Mouse (Mus musculus): Measurements from ENCODE around the gene Tsfm. TPM values are rescaled to one million over a fixed set of nuclear protein-coding genes. Genes with fewer than 3 reads are reported as not detected.

Gene Tsfm
- polyA plus RNA-seq, 2 experiments: 26.7 to 40.7 TPM

DNA sequence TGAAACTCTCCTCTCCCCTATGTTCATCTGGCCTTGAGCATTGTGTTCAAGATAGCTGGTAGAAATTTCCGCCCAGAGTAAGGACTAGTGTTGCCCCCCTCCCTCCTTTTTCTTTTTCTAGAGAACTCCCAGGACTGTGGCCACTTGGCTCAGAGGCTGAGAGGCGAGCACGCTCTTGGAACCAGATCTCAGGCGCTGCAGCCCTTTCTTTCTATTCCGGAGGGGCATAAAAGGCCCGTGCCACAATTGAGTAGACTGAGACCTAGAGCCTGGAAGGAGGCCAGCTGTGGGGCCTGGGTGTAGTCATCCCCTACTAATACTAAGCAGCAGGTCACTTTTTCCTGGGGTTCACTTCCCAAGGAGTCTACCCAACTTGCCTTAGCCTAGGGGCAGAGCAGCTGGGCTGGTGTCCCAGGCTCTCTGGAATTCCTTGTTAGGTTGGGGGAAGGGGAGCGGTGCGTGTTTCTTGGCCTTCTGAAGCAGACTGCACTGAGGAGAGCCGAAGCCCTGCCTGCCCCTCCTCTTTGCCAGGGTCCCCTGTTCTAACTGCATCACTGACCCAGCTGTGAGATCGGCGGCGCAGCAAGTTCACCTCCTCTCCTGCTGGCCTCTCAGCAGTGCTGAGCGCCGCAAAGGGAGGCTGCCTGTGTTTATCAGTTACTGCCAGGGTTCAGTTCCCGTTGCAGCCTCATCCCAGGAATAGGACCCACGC lies 50.3 kb downstream of the Tsfm start:
- no peak overlapping the region for H3K27ac ChIP-seq
- TF ChIP-seq CTCF (IDR thresholded peaks at IDR 0.05; ENCODE audit: low read depth) (no peak), EP300 (IDR thresholded peaks at IDR 0.05; ENCODE audit: low read depth) (no peak)
- peak overlapping the region; percentile 79 to 92 for H3K4me3 ChIP-seq (ENCODE audit: insufficient read depth in 1 of 2, low read depth in 2 of 2, low read length in 2 of 2)
- H3K4me1 ChIP-seq (replicated peaks; ENCODE audit: control insufficient read depth in 2 of 2, insufficient read depth in 2 of 2, low read length in 1 of 2): peaks cover 18 to 30% of the 10 kb centered on the region in 2 experiments
- 9% methylated on average over 16 of the region's 16 CpGs for WGBS (ENCODE audit: insufficient replicate concordance)
- H3K4me2 ChIP-seq (ENCODE audit: low read depth): peak overlapping the region; percentile 87
- H3K9me3 ChIP-seq (ENCODE audit: control insufficient read depth, low read length): no peaks in the 10 kb centered on the region
- ATAC-seq (ENCODE audit: insufficient read depth): no peak
- DNase-seq (ENCODE audit: low read depth in 3 of 3, low spot score in 3 of 3): no peak
- H3K36me3 ChIP-seq (replicated peaks; ENCODE audit: control insufficient read depth, insufficient read depth, low read depth): no peaks in the 10 kb centered on the region
- no peaks in the 10 kb centered on the region for H3K27me3 ChIP-seq (ENCODE audit: control insufficient read depth, insufficient read depth, low read length)
- peak overlapping the region; percentile 93 for H3K9ac ChIP-seq (replicated peaks)

DNA sequence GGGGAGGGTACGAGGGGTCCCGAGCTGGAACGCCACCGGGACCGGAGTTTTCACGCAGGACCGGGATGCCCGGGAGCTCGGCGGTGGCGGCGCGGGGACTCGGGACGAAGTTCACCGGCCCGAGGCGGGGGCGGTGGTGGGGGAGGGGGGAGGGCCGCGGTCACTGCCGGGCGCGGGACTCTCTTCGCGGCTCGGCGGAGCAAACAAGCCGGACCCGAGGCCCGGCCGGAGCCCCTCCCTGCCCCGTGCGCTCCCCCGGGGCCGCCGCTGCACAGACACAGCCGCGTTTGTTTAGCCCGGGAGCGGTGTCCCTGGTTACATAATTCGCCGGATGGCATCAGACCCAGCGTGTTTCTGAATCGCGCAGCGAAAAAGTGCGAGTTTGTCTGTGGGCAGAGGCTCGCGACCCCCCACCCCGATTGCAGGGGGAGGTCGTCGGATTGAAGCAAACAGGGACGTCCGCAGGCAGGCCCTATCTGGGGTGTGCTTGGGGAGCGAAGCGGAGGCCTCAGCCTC lies 50.9 kb downstream of the Tsfm start:
- Histone ChIP-seq H3K4me2 (ENCODE audit: low read depth) (peak overlapping the region; percentile 87), H3K36me3 (replicated peaks; ENCODE audit: control insufficient read depth, insufficient read depth, low read depth) (no peaks in the 10 kb centered on the region), H3K4me3 (ENCODE audit: insufficient read depth in 1 of 2, low read depth in 2 of 2, low read length in 2 of 2) (peak overlapping the region; percentile 79 to 92), H3K9me3 (ENCODE audit: control insufficient read depth, low read length) (no peaks in the 10 kb centered on the region), H3K9ac (replicated peaks) (peak overlapping the region; percentile 93), H3K27ac (peak overlapping the region; percentile 19; the same call in 1 of the 2 replicates), H3K4me1 (replicated peaks; ENCODE audit: control insufficient read depth in 2 of 2, insufficient read depth in 2 of 2, low read length in 1 of 2) (peaks cover 18 to 30% of the 10 kb centered on the region in 2 experiments), H3K27me3 (ENCODE audit: control insufficient read depth, insufficient read depth, low read length) (no peaks in the 10 kb centered on the region)
- WGBS (ENCODE audit: insufficient replicate concordance): under 1% methylated on average over 56 of the region's 57 CpGs
- no peak for DNase-seq (ENCODE audit: low read depth in 3 of 3, low spot score in 3 of 3)
- ATAC-seq (ENCODE audit: insufficient read depth): peak; percentile 9; the same call in 1 of the 2 replicates
- TF ChIP-seq CTCF (IDR thresholded peaks at IDR 0.05; ENCODE audit: low read depth) (no peak), EP300 (IDR thresholded peaks at IDR 0.05; ENCODE audit: low read depth) (no peak)

DNA sequence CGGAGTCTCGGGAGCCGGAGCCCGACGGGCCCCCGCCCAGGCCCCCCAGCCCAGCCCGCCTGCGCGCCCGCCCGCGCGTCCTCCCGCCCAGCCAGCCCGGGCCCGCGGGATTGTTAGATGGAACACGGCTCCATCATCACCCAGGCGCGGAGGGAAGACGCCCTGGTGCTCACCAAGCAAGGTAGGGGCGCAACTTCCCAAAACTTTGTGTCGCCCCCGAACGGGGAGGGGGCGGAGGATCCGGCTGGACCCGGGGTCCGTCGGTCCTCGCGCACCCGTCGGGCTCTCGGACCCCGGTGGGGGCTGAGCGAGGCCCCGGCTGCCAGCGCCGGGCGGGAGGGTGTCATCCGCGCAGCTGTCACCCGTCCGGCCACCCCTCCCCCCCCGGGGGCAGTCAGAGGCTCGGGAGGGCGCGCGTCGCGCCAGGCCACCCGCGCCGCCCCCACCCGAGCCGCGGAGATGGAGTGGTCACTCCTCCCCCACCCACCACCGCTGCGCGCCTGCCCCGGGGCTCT lies 51.5 kb downstream of the Tsfm start:
- H3K4me1 ChIP-seq (replicated peaks; ENCODE audit: control insufficient read depth in 2 of 2, insufficient read depth in 2 of 2, low read length in 1 of 2): peaks cover 18 to 27% of the 10 kb centered on the region in 2 experiments
- DNase-seq (ENCODE audit: low read depth in 3 of 3, low spot score in 3 of 3) (no peak), ATAC-seq (ENCODE audit: insufficient read depth) (peak; percentile 24)

DNA sequence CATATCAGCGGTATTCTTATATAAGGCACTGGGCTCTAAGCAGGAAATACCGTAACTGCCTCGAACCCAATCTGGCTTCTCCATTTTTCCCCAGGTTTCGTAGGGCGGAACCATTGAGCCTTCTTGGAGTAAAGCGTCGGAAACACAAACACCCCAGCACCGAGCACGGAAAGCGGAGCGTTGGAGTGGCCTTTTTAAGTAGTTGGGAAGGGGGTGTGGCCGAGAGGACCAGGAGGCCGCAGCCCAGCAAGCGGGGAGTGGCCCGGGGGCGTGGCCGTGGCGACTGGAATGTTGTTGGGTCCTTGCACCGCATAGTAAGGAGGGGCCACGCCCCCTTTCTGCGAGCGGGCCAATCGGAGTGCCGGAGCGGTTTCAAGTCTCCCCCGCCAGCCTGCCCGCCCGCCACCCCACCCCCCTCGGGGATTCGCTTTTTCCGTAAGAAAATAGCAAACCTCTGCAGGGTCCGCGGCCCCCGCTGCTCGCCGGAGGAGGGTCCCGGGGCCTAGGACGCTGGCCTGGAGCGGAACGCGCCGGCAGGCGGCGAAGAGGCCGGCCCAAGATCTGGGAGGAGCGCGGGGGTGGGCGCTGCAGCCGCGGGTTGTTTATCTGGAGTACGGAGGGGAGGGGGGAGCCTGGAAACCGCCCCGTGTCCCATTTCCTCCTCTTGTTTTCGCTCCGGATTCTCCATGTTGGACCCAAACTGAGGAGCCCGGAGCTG lies 52.2 kb downstream of the Tsfm start, which contains the start of gene Ctdsp2:
Ctdsp2 (plus strand) TSS at position 441 of the 718 bp plus-strand sequence.
- peaks cover 18 to 20% of the 10 kb centered on the region in 2 experiments for H3K4me1 ChIP-seq (replicated peaks; ENCODE audit: control insufficient read depth in 2 of 2, insufficient read depth in 2 of 2, low read length in 1 of 2)
- under 1% methylated on average over 55 of the region's 56 CpGs for WGBS (ENCODE audit: insufficient replicate concordance)
- peak; percentile 96 for DNase-seq (ENCODE audit: low read depth in 3 of 3, low spot score in 3 of 3)

More for the DNA sequence above, 51.5 kb downstream of the Tsfm start:
- Histone ChIP-seq H3K4me3 (ENCODE audit: insufficient read depth in 1 of 2, low read depth in 2 of 2, low read length in 2 of 2) (peak overlapping the region; percentile 79 to 92), H3K9ac (replicated peaks) (peak overlapping the region; percentile 93), H3K4me2 (ENCODE audit: low read depth) (peak overlapping the region; percentile 87), H3K27me3 (ENCODE audit: control insufficient read depth, insufficient read depth, low read length) (no peaks in the 10 kb centered on the region), H3K9me3 (ENCODE audit: control insufficient read depth, low read length) (no peaks in the 10 kb centered on the region), H3K36me3 (replicated peaks; ENCODE audit: control insufficient read depth, insufficient read depth, low read depth) (no peaks in the 10 kb centered on the region), H3K27ac (peak overlapping the region; percentile 66)
- WGBS (ENCODE audit: insufficient replicate concordance): under 1% methylated on average over 37 of the region's 62 CpGs
- no peak for TF ChIP-seq CTCF (IDR thresholded peaks at IDR 0.05; ENCODE audit: low read depth)
- no peak for TF ChIP-seq EP300 (IDR thresholded peaks at IDR 0.05; ENCODE audit: low read depth)

More for the DNA sequence above, 52.2 kb downstream of the Tsfm start, which contains the start of gene Ctdsp2:
- Histone ChIP-seq H3K27me3 (ENCODE audit: control insufficient read depth, insufficient read depth, low read length) (no peaks in the 10 kb centered on the region; the same call in 1 of the 2 replicates), H3K9me3 (ENCODE audit: control insufficient read depth, low read length) (no peaks in the 10 kb centered on the region), H3K4me3 (ENCODE audit: insufficient read depth in 1 of 2, low read depth in 2 of 2, low read length in 2 of 2) (peak within 1 kb of the TSS; percentile 79 to 92), H3K36me3 (replicated peaks; ENCODE audit: control insufficient read depth, insufficient read depth, low read depth) (no peaks in the 10 kb centered on the region), H3K27ac (peak within 1 kb of the TSS; percentile 66), H3K4me2 (ENCODE audit: low read depth) (peak within 1 kb of the TSS; percentile 87), H3K9ac (replicated peaks) (peak within 1 kb of the TSS; percentile 93)
- no peak for TF ChIP-seq CTCF (IDR thresholded peaks at IDR 0.05; ENCODE audit: low read depth)
- 0 out of 2 replicates have a peak, but pooled peaks have one; percentile 32 for TF ChIP-seq EP300 (IDR thresholded peaks at IDR 0.05; ENCODE audit: low read depth)
- ATAC-seq (ENCODE audit: insufficient read depth): peak; percentile 91
